Mouse (Mus musculus) urinary bladder, postnatal 4 days (tissue): ENCODE measurements at regions not wholly inside any gene's neighbourhood (a gene's known extent, or its start where the extent isn't known, plus 50 kb on each side); places are given as distances from the start of the nearest gene placed in this dataset.
"Not testable (repeated sequence)": the region's sequence is repeated elsewhere in the genome, so short reads cannot be mapped to it uniquely, and the experiment has no call there.

Experiments used
- DNase-seq, 2 experiments: peaks; one replicate each; pipeline ENCODE4 v3.0.0; 2021 to 2022; ENCODE audit warnings: low spot score in 2 of 2

DNA sequence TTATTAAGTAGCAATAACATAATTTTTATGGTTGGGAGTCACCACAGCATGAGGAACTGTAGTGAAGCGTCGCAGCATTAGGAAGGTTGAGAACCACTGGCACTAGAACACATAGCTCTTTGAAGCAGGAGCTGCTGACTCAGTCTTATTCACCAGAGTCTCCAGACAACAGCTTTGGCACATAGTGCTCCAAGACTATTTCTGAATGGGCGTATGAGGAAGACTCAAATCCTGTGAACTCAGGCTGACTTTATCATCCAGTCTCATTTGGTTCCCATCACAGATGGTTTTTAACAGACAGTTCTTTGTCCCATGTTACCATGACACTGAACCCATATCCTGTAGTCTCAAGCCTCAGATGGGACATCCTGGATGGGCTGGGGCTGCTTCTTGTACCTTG lies 282.5 kb downstream of the 4933412E24Rik start:
- no peak for DNase-seq

DNA sequence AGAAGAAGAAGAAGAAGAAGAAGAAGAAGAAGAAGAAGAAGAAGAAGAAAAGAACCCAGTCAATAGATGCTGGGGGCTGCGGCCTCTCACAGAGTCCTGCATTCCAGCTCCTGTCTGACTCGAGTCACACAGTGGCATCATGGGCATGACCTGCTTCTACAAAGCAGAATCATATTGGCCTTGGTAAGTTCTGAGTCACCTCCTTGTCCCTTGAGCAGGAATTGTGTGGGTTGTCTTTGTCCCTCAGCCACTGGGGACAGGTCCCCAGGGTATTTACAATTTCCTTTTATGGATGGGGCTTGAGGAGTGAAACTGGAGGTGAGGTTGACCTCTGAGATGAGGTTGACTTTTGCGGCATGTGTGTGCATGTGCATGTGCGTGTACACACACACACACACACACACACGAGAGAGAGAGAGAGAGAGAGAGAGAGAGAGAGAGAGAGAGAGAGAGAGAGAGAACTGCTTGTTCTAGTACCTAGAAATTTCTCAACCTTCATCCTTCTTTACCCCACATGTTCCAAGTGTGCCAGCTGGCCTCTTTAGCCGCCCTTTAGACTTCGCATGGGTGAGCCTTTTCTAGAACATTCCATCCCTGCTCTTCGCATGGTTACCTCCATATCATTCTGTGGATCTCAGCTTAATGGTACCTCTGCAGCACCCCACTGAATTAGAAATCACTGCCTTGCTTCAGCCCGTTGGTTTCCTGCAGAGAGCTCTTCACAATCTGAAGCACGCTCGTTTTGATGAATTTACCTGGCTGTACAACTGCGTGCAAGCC lies 283.2 kb downstream of the 4933412E24Rik start:
- no peak for DNase-seq

GRCm38 (mm10) chr15:59731129-59731528 lies 285.3 kb downstream of the 4933412E24Rik start:
- DNase-seq, result no peak

GRCm38 (mm10) chr15:59728817-59729560 lies 287.4 kb downstream of the 4933412E24Rik start:
- DNase-seq, result no peak

- DNase-seq, result peak in 1 of 2 experiments; percentile 44
Observed at GRCm38 (mm10) chr15:59728131-59728601, 288.2 kb downstream of the 4933412E24Rik start.

- DNase-seq, result no peak
Observed at GRCm38 (mm10) chr15:59725881-59726280, 290.5 kb downstream of the 4933412E24Rik start.

- DNase-seq, result no peak
Observed at GRCm38 (mm10) chr15:59722661-59723413, 293.6 kb downstream of the 4933412E24Rik start.

DNA sequence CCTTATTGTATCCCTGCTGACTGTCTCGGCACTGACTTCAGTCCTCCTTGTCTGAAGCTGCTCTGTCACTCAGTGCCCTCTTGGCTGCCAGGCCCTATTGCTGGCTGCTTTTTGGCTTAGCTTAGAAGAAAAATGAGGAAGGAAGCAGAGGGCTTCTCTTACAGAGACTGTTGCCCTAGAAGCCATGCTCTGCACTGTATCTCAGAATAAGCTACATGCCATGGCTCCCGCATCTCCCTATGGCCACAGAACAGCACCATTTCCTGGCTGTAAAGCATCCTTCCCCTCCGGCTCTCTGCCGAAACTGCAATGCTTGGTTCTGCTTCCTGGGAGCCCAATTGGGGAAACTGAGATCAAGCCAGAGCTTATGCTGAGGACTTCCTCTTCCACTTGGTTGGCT lies 295.0 kb downstream of the 4933412E24Rik start:
- DNase-seq, result no peak

- no peak for DNase-seq
Observed at GRCm38 (mm10) chr15:59721018-59721417, 295.4 kb downstream of the 4933412E24Rik start.

GRCm38 (mm10) chr15:59720149-59720548 lies 296.3 kb downstream of the 4933412E24Rik start:
- no peak for DNase-seq

DNA sequence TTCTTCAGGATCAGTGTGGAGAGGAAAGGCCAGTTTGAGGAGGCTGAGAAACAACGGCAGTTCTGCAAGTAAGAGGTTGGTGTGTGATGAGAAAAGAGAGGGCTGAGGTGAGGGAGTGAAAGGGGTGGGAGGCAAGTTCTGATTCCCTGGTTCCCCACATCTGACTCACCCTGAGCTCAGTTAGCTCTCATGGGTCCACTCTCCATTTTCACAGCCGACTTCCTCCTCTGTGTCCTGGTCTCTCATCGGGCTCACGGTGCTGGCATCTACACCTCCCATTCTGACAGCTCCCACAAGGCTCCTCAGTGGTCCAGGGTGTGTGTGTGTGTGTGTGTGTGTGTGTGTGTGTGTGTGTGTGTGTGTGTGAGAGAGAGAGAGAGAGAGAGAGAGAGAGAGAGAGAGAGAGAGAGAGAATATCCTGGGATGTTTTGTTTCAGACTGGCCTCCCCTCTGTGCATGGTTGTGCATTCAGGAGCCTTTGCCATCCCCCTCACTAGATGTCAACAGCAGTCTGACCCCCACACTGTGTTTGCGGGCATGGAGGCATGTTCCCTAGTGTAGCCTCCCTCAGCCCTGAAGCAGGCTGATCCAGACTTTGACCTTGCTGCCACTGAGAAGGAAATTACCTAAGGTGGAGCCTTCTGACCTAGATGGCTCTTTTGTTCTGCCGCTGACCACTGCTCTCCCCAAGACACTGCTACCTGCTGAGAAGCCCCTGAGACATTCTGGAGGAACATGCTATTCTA lies 296.9 kb downstream of the 4933412E24Rik start:
- DNase-seq, result not testable (repeated sequence)

DNA sequence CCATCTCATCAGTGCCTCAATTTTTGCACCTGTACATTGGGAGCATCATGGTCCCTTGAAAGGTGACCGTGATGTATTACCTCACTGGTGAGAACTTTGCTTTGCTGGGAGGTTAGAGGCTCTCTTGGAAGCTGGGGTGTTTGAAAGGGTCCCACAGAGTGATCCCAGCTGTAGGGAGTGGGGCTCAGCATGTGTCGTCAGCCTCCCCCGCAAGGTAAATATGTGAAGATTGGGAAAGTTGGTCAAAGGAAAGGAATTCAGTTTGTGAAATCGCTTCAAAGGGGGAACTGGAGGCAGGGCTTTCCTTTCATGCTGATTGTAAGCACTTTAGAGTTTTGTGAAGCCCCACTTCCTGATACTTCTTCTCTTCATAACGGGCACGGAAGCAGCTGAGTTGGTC lies 299.5 kb downstream of the 4933412E24Rik start:
- no peak for DNase-seq

DNA sequence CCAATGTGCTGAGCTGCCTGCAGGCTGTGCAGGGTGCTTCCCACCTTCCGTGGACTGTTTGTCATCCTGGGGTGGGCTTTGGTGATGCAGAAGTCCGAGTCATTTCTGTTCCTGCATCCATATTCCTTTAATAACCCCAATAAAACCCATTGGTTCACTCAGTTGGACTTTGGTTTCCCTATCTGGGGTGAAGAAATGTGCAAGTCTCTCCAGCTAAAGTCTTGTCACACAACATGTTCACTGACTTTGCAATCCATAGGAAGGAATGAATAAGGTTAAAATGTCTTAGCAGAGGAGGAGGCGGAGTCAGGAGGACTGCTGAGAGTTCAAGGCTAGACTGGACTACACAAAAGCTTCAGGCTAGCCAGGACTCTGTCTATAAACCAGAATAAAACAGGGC lies 300.5 kb downstream of the 4933412E24Rik start:
- no peak for DNase-seq

DNA sequence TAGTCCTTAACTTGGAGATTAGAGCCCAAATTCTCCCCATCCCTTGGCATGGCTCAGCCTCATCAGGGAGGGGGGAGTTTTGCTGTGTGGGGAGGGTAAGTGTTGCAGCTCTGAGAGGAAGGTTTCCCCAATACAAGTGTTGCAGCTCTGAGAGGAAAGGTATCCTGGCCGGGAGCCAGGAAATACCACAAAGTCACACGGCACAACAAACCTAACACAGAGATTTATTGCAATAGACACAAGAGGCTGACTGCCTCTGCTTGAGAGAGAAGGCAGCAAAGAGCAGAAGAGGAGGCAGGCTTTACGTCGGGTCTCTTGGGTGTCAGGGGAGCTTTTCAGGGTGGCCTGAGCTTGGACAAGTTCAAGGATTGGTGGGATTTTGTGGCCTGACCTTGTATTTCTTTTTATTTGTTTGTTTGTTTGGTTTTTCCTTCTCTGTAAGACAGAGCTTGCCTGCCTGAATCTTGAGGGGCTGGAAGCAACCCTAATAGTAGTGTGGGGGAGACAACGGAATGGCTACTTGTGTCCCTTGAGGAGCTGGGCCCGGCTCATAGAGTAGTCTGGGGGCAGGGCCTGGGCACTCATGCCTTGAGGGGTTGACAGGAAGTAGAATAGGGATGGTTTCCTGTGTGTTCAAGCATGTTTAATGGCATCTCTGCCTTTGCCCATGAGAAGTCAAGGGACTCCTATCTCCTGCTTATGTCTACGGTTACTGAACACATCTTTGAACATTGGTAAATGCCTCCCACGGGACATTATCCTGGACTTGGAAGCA lies 302.3 kb downstream of the 4933412E24Rik start:
- DNase-seq, result no peak

GRCm38 (mm10) chr15:59712077-59712752 lies 304.2 kb downstream of the 4933412E24Rik start:
- no peak for DNase-seq

GRCm38 (mm10) chr15:59709925-59710324 lies 306.5 kb downstream of the 4933412E24Rik start:
- DNase-seq, result no peak

DNA sequence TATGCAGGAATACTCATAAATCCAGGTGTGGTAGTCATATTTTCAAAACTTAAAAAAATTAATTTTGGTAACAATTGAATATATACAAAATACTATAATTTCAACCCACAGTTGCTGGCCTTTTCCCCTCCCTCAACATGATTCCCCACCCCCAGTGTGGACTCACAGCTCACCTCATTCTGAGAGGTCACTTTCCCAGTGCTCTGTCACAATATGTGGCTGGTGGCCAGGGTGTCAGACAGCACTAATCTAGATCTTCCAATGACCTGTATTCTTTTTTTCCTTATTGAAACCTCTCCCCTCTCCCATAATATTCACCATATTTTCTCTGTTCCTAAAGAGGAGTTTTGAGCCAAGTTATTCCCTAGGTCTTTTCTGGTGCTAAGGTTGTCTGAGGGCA lies 308.0 kb downstream of the 4933412E24Rik start:
- DNase-seq, result no peak

DNA sequence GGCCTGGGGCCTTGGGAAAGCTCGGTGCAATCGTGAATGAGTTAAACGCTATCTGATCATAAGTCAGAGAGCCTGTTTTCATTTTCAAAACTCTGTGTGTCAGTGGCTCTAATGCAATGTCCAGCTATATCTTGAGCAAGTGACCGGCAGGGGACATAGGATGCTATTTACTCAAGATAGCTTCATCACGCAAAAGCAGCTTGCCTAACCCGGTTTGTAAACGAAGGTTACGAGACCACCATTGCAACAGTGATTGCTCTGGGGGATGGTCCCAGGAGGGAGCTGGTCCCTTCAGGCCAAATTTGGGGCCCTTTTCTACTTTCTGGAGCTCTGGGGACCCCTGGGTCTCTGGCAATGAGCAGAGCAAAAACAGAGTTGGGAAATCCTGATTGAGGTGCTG lies 309.3 kb downstream of the 4933412E24Rik start:
- no peak for DNase-seq
